Mouse (Mus musculus) liver, embryonic 16.5 days (tissue): ENCODE results near the gene Atp1a3. TPM values are rescaled to one million over a fixed set of nuclear protein-coding genes. Genes with fewer than 3 reads are reported as not detected.
A peak's percentile ranks its signal among the peaks of the same experiment; 100 is the strongest.

Experiments used
- ATAC-seq: fragments of 200-750 bp; cut with Nextera tagmentation; 2 replicates; pipeline ENCODE4 v1.8.0; 2017; ENCODE audit warnings: low read depth, mild to moderate bottlenecking, moderate number of reproducible peaks, moderate library complexity
- H3K27ac ChIP-seq: fragments of 300-500 bp; sonication (generic); 2 replicates; pipeline ENCODE4 v1.5.1; 2014; ENCODE audit warnings: mild to moderate bottlenecking, low read length
- H3K27me3 ChIP-seq: fragments of 300-500 bp; sonication (generic); 2 replicates; pipeline ENCODE4 v1.6.1; 2014; ENCODE audit warnings: low read depth, low read length, mixed read lengths; ENCODE audit not compliant: control insufficient read depth, insufficient read depth
- H3K36me3 ChIP-seq: fragments of 300-500 bp; sonication (generic); 2 replicates; pipeline ENCODE4 v1.6.1; 2014; ENCODE audit warnings: mild to moderate bottlenecking; ENCODE audit not compliant: control insufficient read depth, insufficient read depth
- H3K4me1 ChIP-seq: fragments of 300-500 bp; sonication (generic); 2 replicates; pipeline ENCODE4 v1.6.1; 2014; ENCODE audit warnings: low read depth, low read length, mixed read lengths; ENCODE audit not compliant: control insufficient read depth
- H3K4me2 ChIP-seq: fragments of 300-500 bp; sonication (generic); 2 replicates; pipeline ENCODE4 v1.6.1; 2014; ENCODE audit warnings: low read depth, low read length, mixed read lengths
- H3K4me3 ChIP-seq: fragments of 300-500 bp; sonication (generic); 2 replicates; pipeline ENCODE4 v1.5.1; 2014; ENCODE audit warnings: low read depth, mild to moderate bottlenecking, low read length
- H3K9ac ChIP-seq: fragments of 300-500 bp; sonication (generic); 2 replicates; pipeline ENCODE4 v1.6.1; 2014; ENCODE audit warnings: low read depth, low read length
- H3K9me3 ChIP-seq: fragments of 300-500 bp; sonication (generic); replicated peaks from 2 replicates; pipeline ENCODE4 v1.6.1; 2016; ENCODE audit warnings: low read length; ENCODE audit not compliant: control insufficient read depth
- WGBS: fragments of 180-500 bp; shearing (Covaris S2); extraction: QIAGEN DNeasy Blood & Tissue Kit; methylation state at CpG from one replicate; pipeline ENCODE4 v1.1.7; 2014; ENCODE audit not compliant: insufficient replicate concordance; 5-methylcytosine and 5-hydroxymethylcytosine counted together
- polyA plus RNA-seq: library from polyadenylated mRNA; unstranded; fragments of >200 nt; fragmentation: Nextera tagmentation; extraction: Ambion mirVana; gene quantifications from 2 replicates; pipeline ENCODE4 v1.2.1, GENCODE M21; 2015

Gene Atp1a3
- polyA plus RNA-seq, 1 experiment from 2014 or later = 1.1 TPM

- no peaks in the 10 kb centered on the region for H3K9me3 ChIP-seq
- H3K9ac ChIP-seq = no peak overlapping the region
- peak; percentile 17; the same call in 1 of the 2 replicates for ATAC-seq
- H3K36me3 ChIP-seq = no peaks in the 10 kb centered on the region
- H3K4me3 ChIP-seq = no peak overlapping the region
- no peak overlapping the region for H3K27ac ChIP-seq
- H3K27me3 ChIP-seq = peaks cover 75% of the 10 kb centered on the region
- H3K4me1 ChIP-seq = no peaks in the 10 kb centered on the region; the same call in 1 of the 2 replicates
- 45% methylated on average over 12 of the region's 12 CpGs for WGBS
- H3K4me2 ChIP-seq = no peak overlapping the region
Measured at GRCm38 (mm10) chr7:25006586-25007364, 1.0 kb upstream of the Atp1a3 start.

GRCm38 (mm10) chr7:25006171-25006570 lies 413 bp upstream of the Atp1a3 start:
- no peak overlapping the region for H3K27ac ChIP-seq
- H3K4me1 ChIP-seq = no peaks in the 10 kb centered on the region; the same call in 1 of the 2 replicates
- peaks cover 69% of the 10 kb centered on the region for H3K27me3 ChIP-seq
- H3K36me3 ChIP-seq = no peaks in the 10 kb centered on the region
- no peak for ATAC-seq
- no peak overlapping the region for H3K9ac ChIP-seq
- no peak overlapping the region for H3K4me3 ChIP-seq
- H3K9me3 ChIP-seq = no peaks in the 10 kb centered on the region
- WGBS = 47% methylated on average over 3 of the region's 3 CpGs
- 0 out of 2 replicates have a peak overlapping the region, but pooled peaks have one; percentile 41 for H3K4me2 ChIP-seq

GRCm38 (mm10) chr7:25004806-25005205 lies 952 bp downstream of the Atp1a3 start:
- Histone ChIP-seq H3K36me3 (no peaks in the 10 kb centered on the region), H3K4me2 (no peak overlapping the region), H3K9ac (no peak overlapping the region), H3K4me1 (no peaks in the 10 kb centered on the region), H3K9me3 (no peaks in the 10 kb centered on the region), H3K4me3 (0 out of 2 replicates have a peak overlapping the region, but pooled peaks have one; percentile 39), H3K27me3 (peaks cover 56% of the 10 kb centered on the region), H3K27ac (no peak overlapping the region)
- WGBS = 43% methylated on average over 7 of the region's 9 CpGs
- no peak for ATAC-seq

GRCm38 (mm10) chr7:25003820-25004388 lies 1.9 kb downstream of the Atp1a3 start:
- H3K36me3 ChIP-seq = no peaks in the 10 kb centered on the region
- H3K4me3 ChIP-seq = no peak overlapping the region
- WGBS = 67% methylated on average over 8 of the region's 8 CpGs
- H3K9me3 ChIP-seq = no peaks in the 10 kb centered on the region
- H3K4me2 ChIP-seq = no peak overlapping the region
- H3K27ac ChIP-seq = no peak overlapping the region
- H3K4me1 ChIP-seq = no peaks in the 10 kb centered on the region
- ATAC-seq = no peak
- H3K9ac ChIP-seq = no peak overlapping the region
- H3K27me3 ChIP-seq = peaks cover 47% of the 10 kb centered on the region

GRCm38 (mm10) chr7:25003291-25003690 lies 2.5 kb downstream of the Atp1a3 start:
- Histone ChIP-seq H3K4me2 (no peak overlapping the region), H3K27me3 (peaks cover 40% of the 10 kb centered on the region), H3K27ac (no peak overlapping the region), H3K36me3 (no peaks in the 10 kb centered on the region), H3K4me3 (no peak overlapping the region), H3K9ac (no peak overlapping the region), H3K9me3 (no peaks in the 10 kb centered on the region), H3K4me1 (no peaks in the 10 kb centered on the region)
- no peak for ATAC-seq
- 61% methylated on average over 11 of the region's 11 CpGs for WGBS

GRCm38 (mm10) chr7:25000711-25001110 lies 5.0 kb downstream of the Atp1a3 start:
- no peak for ATAC-seq
- no peaks in the 10 kb centered on the region for H3K9me3 ChIP-seq
- no peaks in the 10 kb centered on the region for H3K36me3 ChIP-seq
- H3K27me3 ChIP-seq = peaks cover 18% of the 10 kb centered on the region
- H3K4me2 ChIP-seq = no peak overlapping the region
- no peak overlapping the region for H3K9ac ChIP-seq
- no peak overlapping the region for H3K27ac ChIP-seq
- WGBS = 53% methylated on average over 12 of the region's 12 CpGs
- no peak overlapping the region for H3K4me3 ChIP-seq
- no peaks in the 10 kb centered on the region for H3K4me1 ChIP-seq

- Histone ChIP-seq H3K4me2 (no peak overlapping the region), H3K27me3 (peaks cover 13% of the 10 kb centered on the region), H3K27ac (no peak overlapping the region), H3K9ac (no peak overlapping the region), H3K4me3 (no peak overlapping the region), H3K9me3 (no peaks in the 10 kb centered on the region), H3K4me1 (no peaks in the 10 kb centered on the region), H3K36me3 (no peaks in the 10 kb centered on the region)
- 39% methylated on average over 7 of the region's 7 CpGs for WGBS
- no peak for ATAC-seq
Measured at GRCm38 (mm10) chr7:25000211-25000610, 5.5 kb downstream of the Atp1a3 start.

- no peak overlapping the region for H3K27ac ChIP-seq
- 68% methylated on average over 6 of the region's 6 CpGs for whole genome bisulfite sequencing
- no peak for ATAC-seq
- no peaks in the 10 kb centered on the region for H3K36me3 ChIP-seq
- H3K27me3 ChIP-seq = no peaks in the 10 kb centered on the region
- H3K4me2 ChIP-seq = no peak overlapping the region
- H3K9me3 ChIP-seq = no peaks in the 10 kb centered on the region
- no peaks in the 10 kb centered on the region for H3K4me1 ChIP-seq
- no peak overlapping the region for H3K9ac ChIP-seq
- no peak overlapping the region for H3K4me3 ChIP-seq
Measured at GRCm38 (mm10) chr7:24993081-24993480, 12.7 kb downstream of the Atp1a3 start.

GRCm38 (mm10) chr7:24990478-24990877 lies 15.3 kb downstream of the Atp1a3 start:
- no peak overlapping the region for H3K4me3 ChIP-seq
- no peak overlapping the region for H3K27ac ChIP-seq
- H3K4me2 ChIP-seq = no peak overlapping the region
- H3K9ac ChIP-seq = no peak overlapping the region
- H3K27me3 ChIP-seq = no peaks in the 10 kb centered on the region
- no peaks in the 10 kb centered on the region for H3K9me3 ChIP-seq
- H3K4me1 ChIP-seq = no peaks in the 10 kb centered on the region
- no peaks in the 10 kb centered on the region for H3K36me3 ChIP-seq
- 64% methylated on average over 8 of the region's 8 CpGs for WGBS
- no peak for ATAC-seq
